Mouse (Mus musculus) olfactory bulb, adult 2 months (tissue): ENCODE data around the gene Dusp11.

Experiments used
- CTCF ChIP-seq: fragments of 200-500 bp; IDR thresholded peaks from 2 replicates; pipeline ENCODE4 v1.5.1; 2012; ENCODE audit warnings: low read depth, mild to moderate bottlenecking, low read length, moderate library complexity; ENCODE audit not compliant: insufficient read depth
- POLR2A ChIP-seq: fragments of 200-500 bp; IDR thresholded peaks from 2 replicates; pipeline ENCODE4 v1.6.1; 2012; ENCODE audit warnings: mild to moderate bottlenecking, low read depth, low read length, moderate library complexity; ENCODE audit not compliant: insufficient read depth

DNA sequence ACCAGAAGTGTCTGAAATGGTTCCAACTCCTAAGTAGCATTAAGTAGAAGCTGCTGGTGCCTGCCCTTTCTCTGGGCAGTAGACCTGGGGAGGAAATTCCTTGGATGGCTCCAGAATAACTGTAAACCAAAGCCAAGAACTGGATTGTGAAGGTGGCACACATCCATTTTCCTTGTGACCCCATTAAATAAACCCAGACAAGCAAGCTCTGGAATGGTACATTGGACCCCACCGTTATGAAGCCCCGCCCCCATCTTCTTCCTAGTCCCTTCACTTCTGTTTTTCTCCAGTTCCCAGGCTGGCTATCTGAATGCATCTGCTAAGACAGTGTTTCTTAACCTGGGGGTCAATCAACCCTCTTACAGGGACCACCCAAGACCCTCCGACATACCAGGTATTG is 49.9 kb downstream of the Dusp11 start, which contains the start of gene Tprkb:
- TF ChIP-seq CTCF (no peak), POLR2A (no peak)
